Mouse (Mus musculus) c-Kit-negative CD71-positive TER-119-positive erythroid progenitor cells, embryonic 14.5 days (primary cell): ENCODE results near the gene Slfn8.
"Not testable (repeated sequence)": the region's sequence is repeated elsewhere in the genome, so short reads cannot be mapped to it uniquely, and the experiment has no call there.

Experiments
- DNase-seq: peaks from one replicate; pipeline ENCODE4 v3.0.0-alpha.2; 2013; ENCODE audit warnings: low read depth, low spot score

Gene Slfn8

DNA sequence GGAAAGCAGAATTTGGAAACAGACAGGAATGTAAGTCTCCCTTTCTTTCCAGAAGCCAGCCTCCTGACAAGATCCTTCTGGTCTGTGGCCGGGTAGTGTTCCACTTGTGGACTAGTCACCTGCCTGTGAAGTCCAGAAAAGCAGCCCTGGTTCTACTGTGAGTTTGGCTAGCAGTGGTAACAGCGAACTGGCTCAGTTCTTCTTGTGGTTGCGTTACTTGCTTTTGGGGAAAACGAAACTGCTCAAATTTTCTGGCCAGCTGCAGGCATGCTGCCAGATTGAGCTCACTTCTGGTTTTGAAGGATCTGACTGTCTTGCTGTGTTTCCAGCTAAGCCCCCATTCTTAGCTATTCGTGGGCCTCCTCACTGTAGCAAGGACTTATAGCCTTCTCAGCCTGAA lies at the start of gene Slfn8:
Slfn8 (minus strand) TSS at position 190 of the 400 bp plus-strand sequence.
- no peak for DNase-seq

DNA sequence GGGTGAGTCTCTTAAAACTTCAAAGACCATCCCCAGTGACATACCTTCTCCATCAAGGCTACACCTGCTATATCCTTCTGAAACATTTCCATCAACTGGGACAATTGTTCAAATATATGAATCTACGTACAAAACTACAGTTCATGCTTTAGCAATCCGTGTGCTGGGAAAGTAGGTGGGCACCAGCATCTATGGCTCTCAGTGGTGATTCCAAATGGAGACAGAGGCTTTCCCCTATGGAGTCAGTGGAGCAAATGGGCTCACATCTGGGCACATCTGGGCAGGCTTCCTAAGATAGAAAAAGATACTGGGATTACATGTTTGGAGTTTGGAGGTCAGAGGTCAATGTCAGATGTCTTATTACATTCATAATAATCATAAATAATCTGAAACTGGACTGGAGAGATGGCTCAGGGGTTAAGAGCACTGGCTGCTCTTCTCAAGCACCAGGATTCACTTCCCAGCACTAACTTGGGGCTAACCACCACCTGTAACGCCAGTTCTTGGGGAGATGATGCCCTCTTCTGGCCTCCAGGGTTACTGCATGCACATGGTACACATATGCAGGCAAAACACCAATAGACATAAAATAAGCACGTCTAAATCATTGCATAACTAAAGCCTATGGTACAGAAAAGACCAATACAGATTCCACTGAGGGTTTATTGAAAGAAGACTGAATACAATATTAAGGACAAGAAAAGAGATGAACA lies 47.5 kb upstream of the Slfn8 start:
- DNase-seq, result no peak

DNA sequence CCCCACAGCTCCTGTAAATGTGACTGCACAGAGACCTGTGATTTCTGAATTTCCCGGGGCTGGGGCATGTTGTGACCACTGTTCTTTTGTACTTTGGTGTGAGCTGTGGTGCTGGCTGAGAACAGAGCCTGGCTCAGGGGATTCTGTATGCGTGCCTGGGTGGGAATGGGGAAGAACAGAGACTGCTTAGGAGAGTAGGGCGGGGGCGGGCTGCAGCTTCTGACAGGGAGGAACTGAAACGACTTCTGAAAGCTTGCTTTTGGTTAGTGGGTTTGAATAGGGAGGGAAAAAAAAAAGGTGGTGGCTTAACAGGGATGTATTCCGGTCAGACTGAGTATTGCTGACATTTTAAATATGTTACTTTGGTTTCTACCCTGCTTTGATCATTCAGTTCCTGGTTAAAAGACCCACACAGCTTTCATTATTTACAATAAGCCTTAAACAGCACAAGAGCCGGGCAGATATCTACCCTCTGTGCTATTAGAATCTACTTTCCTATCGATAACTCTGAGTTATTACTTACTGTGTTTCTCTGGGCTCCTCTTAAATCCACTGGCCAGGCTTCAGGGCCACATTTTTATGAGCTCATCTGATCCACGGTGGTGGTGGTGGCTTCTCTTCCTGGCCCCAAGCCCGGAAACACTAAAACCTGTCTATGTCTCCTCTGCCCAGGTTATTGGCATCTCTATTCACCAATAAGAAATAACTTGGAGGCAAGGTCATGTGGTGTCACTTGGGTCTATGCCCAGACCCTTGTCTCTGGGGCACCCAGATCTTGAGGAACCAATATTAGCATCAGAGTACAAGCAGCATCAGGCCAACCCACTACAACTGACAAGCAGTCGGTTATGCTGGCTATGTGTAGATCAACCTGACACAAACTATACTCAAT lies 46.3 kb upstream of the Slfn8 start:
- no peak for DNase-seq

DNA sequence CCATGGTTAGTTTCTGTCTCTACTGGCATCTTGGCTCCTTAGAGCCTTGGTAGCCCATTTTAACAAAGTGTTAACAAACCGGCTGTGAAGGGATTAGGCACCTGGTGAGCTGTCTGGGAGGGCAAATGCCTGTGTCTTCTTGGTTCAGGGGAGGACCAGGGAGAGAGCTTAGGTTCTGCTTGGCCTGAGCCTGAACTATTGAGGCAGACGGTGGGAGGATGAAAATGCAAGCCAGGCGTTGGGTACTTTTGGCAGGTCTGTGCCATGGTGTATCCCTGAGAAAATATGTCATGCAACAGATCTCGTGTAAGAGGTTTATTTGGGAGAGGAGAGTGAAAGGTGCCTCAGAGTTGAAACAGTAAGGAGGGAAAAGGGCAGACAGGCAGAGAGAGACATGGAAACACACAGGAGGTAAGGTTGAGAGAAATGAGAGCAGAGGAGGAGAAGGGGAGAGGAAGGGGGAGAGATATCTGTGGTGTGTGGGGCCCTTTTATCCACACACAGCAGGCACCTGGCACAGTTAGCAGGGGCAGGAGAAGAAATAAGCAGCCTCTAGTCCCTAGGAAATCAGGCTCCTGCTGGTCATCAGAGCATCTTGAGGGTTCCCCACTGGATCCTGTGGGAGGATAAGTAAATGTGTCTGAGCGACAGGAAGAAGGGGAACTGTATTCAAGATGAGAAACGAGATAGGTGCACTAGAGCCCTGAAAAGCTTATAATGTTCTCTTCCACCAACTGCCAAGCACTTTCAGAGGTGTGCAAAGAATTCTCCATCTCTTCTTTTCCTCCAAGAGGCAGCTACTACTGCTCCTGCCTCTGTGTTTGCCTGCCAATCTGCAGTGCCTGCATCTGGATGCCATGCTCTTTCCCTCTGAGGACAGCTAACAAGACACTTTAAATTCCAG lies 45.1 kb upstream of the Slfn8 start:
- no peak for DNase-seq

DNA sequence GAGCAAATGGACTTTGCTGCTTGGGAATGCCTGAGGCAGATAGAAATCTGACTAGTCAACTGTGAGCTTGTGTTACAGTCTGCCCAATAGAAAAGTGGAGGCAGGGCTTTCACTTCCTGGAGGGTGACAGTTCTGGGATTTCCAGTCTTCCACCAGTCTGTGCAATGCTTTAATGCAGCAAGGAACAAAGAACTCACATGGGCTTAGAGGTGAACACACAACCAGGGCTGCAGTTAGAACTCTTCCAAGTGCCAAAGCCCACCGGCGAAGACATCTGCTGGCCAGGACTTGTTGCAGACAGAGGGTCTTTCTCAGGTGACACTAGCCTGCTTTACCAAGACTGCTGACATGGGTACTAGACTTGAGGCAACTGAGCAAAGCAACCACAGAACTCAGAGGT lies 44.3 kb upstream of the Slfn8 start, which contains the start of gene Slfn2:
Slfn2 (plus strand) TSS at position 167 of the 400 bp plus-strand sequence.
- no peak for DNase-seq

DNA sequence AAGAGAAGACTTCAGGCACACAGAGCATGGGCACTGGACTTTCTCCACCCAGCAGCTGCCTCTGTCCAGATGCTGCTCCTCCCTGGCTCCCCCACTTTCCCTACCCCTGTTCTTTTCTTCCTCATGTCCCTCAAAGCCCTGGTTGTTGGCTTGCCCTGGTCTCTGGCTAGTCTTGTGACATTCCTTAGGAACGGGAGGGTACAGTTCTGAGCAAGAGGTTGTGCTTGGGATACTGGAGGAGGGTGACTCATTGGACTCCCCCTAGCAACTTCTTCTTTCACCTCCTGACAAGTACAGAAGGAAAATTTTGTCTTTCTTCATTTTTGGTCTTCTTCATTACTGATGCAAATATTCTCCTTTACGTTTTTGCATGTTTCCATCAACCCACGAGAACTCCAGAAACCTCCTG lies 43.3 kb upstream of the Slfn8 start:
- DNase-seq, result no peak

DNA sequence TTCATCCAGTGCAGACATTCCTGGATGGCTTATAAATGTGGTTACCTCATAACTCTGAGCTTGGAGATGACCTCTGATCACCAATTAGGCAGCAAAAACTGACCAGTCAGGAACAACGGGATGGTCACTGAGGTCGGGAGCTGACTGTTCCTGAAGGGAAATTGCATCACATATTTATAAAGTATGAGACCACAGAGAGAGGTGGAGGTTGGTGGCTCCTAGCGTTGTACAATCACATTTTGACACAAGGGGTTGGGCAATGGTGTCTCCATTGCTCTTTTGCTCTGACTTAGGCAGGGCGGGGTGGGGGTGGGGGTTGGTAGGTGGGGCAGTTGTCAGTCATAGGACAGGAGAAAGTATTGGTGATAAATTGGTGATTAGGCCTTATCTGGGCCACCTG lies 42.5 kb upstream of the Slfn8 start:
- DNase-seq, result no peak

DNA sequence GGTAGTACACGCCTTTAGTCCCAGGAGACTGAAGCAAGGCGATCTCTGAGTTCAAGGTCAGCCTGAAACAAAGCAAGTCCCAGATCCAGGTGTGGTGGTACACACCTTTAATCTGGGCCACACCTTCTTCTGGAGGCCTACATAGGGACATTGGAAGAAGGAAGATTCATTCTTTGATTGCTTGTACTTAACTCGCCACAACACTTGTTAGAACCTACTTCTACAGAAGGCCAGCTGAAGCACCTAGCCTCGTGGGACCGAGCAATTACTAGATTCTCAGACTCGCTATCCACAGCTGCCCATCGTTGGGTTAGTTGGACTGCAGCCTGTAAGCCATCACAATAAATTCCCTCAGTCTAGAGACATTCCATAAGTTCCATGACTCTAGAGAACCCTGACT lies 41.2 kb upstream of the Slfn8 start:
- DNase-seq, result no peak

DNA sequence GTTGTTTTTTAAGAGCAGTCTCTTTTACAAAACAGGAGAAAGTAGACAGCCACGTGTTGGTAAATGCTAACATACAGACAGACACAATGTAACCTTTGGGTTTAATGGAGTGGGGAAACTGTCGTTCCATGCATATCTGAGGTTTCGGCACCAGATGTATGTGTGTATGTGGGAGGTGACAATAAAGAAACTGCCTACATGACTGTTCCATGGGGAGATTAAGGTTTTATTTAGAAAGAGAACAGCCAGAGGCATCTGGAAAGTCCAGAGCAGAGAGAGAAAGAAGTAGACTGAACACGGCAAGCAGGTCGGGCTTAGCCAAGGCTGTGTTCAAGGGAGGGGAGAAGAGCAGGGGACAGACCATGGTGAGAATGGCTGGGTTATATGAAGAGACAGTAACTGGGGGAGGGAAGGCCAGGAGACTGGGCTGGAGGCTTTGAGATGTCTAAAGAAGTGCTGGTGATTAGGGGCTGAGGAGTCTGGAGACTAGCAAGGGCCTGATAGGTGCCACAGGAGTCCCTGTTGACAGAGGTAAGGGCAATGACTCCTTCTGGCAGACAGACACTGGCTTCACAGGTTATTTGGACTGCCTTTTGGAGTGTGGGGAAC lies 39.9 kb upstream of the Slfn8 start:
- no peak for DNase-seq

DNA sequence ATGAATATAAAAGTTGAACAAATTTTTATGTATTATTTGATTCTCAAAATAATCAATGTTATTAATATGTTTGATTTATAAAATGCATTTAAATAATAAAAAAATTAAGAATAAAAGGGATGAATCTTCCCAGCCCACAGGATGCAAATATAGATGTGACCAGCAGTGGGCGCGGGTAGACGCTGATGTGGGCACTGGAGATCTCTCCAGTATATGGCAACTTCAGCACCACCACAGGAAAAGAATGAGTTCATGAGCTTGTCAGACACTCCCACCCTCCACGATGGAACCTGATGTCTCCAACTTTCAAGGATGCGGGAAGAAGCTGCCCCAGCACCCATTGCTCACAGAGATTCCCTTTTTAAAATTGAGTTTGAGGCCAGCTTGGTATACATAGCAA lies 37.3 kb upstream of the Slfn8 start:
- DNase-seq, result peak; percentile 8

DNA sequence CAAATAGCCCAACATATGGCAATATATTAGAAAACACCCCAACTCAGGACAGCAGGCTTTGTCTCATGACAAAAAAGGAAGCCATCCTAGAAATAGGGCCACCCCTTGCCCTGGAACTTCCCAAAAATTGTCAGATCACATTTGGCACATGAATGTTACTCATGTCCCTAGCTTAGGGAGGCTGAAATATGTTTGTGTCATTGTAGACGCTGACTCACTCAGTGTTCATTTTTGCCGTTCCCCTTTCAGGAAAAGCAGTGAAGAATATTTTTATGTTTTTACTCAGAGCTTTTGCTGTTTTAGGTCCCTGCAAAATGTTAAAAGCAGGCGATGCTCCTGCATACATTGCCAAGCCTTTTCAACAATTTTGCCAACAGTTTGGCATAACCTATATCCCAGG lies 25.0 kb upstream of the Slfn8 start:
- DNase-seq, result no peak

DNA sequence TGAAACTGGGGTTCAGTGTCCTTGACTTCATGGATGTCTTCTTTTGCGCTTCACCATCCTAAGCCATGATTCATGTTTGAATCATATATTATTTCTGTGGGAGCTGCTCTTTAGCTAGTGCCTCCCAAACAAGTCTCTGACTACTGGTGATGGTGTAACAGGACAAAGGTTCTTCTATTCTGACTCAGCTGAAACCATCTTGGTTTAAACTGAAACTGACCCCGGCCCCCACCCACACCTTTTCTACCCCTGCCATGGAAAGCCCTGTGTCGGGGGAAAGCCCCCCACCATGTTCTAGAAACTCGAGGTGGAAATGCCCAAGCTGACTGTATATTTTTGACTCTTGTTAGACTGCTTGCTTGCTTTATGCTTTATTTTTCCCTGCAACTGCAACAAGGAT lies 23.3 kb upstream of the Slfn8 start:
- no peak for DNase-seq

DNA sequence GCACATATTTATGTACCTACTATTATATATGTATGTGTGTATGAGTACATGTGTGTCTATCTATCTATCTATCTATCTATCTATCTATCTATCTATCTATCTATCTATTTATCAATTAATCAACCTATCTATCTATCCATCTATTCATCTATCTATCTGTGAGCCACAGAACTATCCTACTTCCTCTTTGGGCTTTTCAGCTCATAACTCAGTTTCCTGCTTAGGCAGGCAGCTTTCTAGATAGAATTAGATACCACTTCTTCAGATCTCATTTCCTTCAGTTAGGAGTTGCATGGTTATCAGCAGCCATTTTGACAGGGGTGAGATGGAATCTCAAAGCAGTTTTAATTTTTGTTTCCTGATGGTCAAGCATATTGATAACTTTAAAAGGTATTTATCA lies 20.4 kb upstream of the Slfn8 start:
- no peak for DNase-seq

DNA sequence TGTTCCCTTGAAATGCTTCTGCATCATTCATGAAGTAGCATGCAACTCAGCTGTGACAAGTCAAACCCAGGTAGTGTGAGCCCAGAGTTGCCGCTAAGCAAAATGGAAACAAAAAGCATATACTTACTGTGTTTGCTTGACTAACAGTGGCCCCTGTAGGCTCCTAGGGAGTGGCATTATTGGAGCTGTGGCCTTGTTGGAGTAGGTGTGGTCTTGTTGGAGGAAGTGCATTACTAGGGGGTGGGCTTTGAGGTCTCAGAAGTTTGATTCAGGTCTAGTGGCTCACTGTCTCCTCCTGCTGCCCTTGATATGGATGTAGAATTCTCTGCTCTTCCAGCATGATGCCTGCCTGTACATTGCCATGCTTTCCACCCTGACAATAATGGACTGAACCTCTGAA lies 19.7 kb upstream of the Slfn8 start:
- DNase-seq, result no peak

DNA sequence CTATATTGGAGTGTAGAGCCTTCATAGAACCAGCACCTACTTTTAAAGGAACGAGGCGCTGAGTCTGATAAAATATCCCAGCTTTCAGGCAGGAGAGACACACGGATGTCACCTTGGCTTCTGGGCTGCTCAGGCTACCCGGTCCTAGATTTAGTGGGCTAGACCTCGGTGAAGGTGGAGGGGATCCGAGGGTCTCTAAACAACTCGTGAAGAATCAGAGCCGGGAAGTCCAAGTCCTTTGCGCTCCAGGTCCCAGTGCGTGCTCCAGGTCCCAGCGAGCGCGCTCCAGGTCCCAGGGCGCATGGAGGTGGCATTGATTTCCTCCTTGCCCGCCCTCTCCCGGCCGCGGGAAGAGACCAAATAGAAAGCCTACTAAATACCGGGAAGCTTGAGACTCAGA lies 19.2 kb upstream of the Slfn8 start:
- no peak for DNase-seq

DNA sequence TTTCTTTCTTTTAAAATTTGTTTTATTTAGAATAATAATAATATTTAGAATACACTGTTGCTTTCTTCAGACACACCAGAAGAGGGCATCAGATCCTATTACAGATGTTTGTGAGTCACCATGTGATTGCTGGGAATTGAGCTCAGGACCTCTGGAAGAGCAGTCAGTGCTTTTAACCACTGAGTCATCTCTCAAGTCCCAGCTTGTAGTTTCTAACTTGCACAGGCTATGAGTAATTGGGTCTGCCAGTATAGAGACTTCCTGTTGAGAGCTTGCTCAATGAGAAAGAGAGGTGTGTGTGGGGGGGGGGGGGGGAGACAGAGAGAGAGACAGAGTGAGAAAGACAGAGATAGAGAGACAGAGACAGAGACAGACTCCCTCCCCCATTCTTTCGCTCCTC lies 18.5 kb upstream of the Slfn8 start:
- DNase-seq, result no peak

DNA sequence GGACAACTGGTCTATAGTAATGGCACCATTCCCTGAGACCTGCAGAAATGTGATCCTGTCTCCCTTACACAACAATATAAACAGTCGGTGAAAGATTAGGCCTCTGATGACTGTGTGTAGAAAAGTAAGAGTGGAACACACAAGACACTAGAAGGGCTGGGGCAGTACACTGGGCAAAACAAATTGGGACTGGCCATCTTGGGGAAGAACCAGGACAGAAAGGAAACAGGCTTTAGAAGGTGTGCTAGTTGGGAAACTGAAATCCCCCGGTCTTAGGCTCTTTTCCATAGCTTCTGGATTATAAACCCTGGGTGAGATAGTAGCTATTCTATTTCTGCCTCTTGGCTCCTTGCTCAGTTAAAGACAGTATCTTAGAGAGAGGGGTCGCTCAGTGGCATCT lies 18.1 kb upstream of the Slfn8 start:
- DNase-seq, result not testable (repeated sequence)

DNA sequence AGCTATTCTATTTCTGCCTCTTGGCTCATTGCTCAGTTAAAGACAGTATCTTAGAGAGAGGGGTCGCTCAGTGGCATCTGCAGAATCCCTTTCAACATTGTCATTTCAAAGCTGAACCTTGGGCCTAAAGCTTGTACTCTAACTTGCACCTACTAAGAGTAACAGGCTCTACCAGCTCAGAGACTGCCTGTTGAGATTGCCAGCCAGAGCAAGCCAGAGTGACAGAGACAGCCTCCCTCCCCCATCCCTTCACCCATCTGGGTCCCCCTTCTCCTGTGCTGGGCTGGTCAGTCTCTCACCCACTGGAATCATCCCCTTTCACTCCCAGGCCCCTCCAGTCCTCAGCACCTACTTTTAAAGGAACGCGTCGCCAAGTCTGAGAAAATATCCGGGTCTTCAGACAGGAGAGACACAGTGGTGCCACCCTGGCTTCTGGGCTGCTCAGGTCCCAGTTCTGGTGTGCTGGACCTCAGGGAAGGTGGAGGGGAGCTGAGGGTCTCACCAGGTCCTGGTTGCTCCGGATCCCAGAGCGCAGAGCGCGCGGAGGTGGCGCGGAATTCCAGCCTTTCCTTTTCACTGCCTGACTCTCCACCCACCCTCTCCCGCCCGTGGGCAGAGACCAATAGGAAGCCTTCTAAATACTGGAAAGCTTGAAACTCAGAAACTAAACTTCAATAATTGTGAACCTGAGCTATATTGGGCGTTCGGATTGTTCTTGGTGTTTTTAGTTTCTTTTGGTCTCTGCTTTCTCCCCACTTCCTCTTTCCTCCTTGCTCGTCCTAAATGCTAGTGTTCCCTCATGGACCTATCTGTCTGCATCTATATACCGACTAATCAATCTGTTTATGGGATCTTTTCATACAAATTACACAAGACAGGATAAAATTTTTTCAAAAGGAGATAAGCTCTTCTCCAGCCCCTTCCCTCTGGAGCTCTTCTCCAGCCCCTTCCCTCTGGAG lies 770 bp downstream of the Slfn8 start:
- not testable (repeated sequence) for DNase-seq

DNA sequence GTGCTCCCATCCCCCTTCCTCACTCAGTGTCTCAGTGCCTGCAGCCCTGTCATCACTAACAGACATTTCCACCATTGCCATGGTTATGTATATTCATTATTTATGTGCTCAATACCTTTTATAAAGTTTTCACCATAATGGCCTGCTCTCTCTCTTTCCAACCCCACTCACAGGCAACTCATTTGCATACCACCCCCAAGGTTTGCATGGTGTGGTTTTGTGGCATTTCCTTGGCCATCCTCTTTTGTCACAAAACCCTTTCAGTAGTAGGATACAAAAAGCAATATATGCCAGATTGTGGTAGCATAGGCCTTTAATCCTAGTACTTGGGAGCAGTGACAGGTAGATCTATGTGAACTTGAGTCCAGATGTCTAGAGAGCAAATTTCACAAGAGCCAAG lies 4.5 kb downstream of the Slfn8 start:
- no peak for DNase-seq

DNA sequence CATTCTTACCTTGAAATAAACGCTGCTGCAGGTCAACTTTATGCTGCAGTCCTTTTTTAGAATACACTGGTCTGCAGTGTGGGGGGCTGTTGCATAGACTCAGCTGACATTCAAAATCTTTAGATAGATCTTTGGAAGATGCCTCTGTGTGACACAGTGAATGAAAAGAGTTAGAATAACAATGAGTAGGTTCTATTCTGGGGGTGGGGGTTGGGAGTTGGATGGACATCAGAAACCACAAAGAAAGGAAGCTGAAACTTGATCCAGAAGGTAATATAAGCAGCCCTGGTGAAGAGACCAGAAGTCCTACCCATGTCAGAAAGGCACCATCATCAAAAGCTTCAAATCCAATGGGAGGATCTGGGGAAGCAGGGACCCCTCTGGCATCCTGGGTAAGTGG lies 7.3 kb downstream of the Slfn8 start:
- no peak for DNase-seq
